Mouse (Mus musculus): ENCODE data around the gene Actg1.
A peak's percentile ranks its signal among the peaks of the same experiment; 100 is the strongest.

The Actg1 gene

DNA sequence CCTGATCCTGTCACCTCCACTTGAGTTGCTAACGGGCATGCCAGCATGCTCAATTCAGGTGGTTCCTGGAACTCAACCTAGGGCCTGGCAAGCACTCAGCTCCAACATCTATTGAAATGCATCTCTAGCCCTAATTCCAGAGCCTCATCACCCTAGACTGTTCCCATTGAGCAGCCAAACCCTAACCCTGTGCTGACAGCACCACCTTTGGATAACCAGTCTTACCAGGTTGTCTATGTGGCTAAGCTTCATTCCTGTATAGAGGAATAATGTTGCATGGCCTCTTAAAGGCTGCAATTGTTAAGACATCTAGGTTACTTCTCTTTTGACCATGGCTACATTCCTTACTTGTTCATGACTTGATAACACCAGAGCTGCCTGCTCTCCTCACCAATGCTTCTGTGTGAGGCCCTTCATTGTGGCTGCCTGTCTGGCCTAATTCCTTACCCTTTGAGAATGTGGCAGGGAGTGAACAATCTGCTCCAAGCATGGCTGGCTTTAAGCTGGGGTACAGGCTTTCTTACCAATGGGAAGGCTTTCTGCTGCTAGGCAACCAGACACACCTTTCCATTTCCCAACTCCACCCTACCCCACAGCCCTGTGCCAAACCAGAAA lies 3.2 kb downstream of the Actg1 start:
- DNase-seq (ENCODE audit: low read depth, low spot score), result no peak

DNA sequence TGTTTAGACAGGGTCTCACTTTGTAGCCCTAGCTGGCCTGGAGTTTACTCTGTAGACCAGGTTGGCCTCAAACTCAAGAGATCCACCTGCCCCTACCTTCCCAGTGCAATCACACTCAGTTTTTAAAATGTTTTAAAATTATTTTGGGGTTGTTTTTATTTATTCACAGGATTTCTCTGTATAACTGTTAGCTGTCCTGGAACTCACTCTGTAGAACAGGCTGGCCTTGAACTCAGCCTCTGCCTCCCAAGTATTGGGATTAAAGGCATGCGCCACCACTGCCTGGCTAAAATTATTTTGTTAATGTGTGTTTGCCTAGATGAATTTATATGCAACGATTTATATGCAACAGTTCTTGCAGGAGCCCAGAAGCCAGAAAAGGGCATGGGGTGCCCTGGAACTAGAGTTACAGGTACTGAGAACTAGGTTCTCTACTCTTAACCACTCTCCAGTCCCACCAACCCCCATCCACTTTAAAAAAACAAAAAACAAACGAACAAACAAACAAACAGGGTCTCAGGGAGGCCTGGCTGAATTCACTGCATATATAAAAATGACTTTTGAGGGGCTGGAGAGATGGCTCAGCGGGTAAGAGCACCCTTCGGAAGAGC lies 3.9 kb downstream of the Actg1 start:
- no peak for DNase-seq (ENCODE audit: low read depth, low spot score)

DNA sequence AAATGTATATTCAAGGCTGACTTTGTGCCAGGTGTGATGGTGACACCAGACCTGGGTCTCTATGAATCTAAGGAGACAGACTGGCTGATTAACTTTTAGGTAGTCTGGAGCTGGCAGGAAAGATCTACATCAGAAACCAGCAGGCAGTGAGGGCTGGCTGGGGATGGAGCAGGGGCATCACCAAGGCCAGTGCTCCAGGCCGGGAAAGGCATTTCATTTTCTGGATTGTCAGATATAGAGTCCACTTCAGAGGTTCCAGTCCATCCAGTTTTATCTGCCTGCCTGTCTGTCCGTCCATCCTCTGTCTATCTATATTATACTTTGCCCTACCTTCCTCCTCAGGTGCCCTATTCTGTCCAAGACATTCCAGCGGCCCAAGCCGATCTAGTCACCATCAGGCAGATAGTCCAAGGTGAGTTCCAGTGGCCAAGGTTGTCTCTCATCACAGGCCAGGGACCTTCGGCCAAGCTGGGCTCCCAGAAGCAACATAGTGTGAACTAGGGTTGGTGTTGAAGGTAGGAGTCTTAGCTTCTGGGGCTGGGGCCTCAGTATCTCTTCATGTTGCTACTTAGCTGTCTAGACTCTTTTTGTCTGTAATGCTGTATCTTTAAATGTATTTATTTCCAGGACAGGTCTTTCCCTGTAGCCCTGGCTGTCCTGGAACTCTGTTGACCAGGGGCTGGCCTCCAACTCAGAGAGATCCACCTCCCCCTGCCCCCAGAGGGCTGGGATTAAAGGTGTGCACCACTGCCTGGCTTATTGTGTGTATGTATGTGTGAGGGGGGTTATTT lies 4.6 kb downstream of the Actg1 start:
- no peak for DNase-seq (ENCODE audit: low read depth, low spot score)

DNA sequence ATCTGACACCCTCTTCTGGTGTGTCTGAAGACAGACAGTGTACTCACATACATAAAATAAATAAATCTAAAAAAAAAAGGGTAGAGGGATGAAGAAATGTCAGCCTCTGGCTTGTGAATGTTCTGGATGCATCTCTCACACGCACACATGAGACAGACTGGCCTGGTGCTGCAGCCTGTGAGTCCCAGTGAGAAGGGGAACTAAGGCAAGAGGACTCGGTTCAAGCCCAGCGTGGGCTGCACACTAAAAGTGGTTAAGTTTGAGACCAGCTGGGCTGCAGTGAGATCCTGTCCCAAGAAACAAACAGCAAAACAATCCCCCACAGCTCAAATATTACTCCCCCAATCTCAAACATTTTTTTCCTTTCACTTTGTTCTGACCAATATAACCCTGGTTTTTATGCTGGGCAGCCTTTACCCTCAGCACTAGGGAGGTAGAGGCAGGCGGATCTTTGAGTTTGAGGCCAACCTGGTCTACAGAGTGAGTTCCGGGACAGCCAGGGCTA lies 5.6 kb downstream of the Actg1 start:
- no peak for DNase-seq (ENCODE audit: low read depth, low spot score)

DNA sequence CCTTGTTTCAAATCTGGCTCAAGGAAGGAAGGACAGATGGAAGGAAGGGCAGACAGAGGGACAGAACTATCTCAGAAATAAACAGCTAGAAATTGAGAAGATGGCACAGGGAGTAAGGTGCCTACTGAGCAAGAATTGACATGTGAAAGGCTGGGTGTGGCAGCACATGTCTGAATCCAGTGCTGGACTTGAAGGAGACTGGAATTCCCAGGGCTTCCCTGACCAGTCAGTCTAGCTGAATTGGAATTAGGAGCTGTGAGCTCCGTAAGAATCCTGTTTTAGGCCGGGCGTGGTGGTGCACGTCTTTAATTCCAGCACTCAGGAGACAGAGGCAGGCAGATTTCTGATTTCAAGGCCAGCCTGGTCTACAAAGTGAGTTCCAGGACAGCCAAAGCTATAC lies 6.7 kb downstream of the Actg1 start:
- DNase-seq (ENCODE audit: low read depth, low spot score), result no peak

DNA sequence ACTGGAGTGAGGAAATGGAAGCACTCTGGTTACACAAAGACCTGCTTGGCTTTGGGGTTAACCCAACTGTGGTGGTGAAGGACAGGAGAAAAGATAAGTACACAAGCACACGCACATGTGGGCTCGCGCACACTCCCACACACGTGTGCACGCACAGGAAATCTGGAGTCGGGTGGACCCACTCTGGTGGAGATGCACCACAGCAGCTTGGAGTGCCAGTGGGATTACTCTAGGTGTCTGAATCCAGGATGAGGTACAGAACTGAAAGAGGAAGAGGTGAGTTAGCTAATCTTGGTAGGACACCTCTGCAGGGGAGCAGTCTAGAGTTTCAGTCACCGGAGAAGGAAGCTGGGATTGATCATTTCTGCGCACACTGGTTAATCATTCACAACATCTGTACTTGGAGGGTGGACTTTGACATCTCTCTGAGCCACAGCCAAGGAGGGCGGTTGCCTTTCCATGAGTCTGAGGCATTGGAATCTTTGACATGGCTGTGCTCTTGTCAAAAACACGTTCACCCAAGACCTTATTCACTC lies 8.3 kb downstream of the Actg1 start:
- peak; percentile 11 for DNase-seq (ENCODE audit: low read depth, low spot score)

DNA sequence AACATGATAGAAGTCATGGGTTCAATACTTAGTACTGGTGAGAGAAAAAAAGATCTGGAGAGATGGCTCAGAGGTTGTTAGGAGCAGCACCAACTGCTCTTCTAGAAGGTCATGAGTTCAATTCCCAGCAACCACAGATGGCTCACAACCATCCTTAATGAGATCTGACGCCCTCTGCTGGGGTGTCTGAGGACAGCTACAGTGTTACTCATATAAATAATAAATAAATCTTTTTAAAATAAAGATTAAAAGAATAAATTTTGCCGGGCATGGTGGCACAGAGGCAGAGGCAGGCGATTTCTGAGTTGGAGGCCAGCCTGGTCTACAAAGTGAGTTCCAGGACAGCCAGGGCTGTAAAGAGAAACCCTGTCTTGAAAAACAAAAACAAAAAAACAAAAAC lies 9.6 kb downstream of the Actg1 start:
- DNase-seq (ENCODE audit: low read depth, low spot score), result peak; percentile 0

DNA sequence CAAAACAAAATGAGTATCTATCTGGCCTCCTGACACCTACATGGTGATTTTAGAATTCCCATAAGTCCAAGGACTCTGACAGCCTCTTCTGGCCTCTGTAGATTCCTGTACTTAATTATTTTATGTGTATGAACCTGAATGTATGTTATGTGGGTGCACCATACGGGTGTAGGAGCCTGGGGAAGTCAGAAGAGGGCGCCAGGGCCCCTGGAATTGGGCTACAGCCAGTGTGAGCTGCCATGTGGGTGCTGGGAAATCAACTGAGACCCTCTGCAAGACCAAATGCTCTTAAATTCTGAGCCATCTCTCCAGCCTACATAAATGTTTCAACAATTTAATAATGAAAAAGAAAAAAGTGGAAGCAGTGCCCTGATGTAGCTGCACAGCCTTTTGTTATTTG lies 10.9 kb downstream of the Actg1 start:
- DNase-seq (ENCODE audit: low read depth, low spot score), result peak; percentile 15

DNA sequence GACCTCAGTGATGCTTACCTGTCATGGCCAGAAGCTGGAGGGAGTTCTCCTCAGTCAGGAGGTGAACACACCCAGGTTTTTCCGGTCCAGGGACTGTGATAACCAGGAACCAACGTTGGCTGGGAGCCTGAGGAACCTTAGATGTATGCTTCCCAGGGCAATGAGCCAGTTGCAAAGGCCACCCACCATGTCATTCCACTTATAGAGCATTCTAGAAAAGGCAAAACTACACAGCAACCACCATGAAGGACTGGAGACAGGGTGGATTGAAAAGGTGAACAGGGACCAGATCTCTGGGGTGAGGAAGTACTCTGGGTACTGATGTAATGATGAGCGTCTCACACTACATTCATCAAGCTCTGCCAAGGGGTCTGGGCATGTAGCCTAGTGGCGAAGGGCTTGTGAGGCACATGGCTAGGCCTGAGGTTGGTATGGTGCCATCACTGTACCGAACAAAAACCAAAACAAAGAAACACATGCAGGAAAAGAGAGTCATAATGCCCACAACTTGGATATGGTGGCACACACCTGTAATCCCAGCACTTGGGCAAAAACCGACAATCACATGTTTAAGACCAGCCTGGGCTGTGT lies 12.8 kb downstream of the Actg1 start:
- DNase-seq (ENCODE audit: low read depth, low spot score), result peak; percentile 0

DNA sequence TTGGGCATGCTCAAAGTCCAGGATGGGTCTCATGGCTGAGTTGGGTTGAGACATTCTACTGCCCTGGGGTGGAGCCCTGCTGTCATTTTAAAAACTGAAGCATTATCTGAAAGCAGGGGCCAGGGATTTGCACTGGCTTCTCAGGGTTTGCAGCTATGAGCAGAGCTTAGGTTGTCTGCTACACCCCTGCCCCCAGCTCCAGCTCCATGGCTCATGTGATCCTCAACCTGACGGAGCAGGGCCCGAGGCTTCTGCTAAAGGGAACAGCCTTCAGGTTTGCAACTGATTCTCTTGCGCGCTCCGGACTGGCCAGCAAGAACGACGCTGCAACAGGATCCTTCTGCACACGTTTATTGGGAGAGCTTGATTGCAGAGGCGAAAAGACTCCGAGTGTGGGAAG lies 28.2 kb downstream of the Actg1 start:
- DNase-seq (ENCODE audit: low read depth, low spot score), result no peak

DNA sequence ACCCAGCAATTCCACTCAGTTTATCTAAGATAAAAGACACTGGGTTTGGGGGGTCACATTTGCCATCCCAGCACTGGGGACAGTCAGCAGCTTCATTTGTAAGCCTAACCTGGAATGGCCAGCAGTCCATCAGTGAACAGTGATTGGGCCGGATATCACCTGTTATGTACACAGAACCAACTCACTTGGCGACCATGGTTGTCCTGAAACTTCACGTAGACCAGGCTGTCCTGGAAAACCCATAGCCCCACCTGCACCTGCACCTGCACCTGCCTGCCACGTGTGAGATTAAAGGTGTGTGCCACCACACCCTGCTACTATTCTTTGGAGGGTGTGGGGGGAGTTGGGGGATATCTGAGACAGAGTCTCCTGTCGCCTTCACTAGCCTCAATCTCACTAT lies 29.0 kb downstream of the Actg1 start:
- no peak for DNase-seq (ENCODE audit: low read depth, low spot score)

DNA sequence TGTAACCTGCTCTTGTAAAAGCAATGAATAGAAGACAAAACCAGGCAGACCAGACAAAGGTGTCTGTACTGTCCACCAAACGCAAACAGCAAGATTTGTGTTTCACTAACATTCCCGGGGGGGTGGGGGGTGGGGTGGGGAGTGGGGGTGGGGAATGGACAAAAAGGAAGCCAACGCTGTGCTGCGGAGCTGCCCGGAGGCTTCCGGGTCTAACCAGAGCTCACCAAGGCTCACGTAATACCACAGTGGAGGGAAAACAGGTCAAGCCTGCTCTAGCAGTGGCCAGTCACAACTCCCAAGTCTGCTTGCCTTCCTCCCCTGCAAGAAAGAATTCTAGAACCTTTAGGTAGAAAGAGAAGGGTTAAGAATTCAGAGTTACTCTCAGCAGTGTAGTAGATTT lies 30.9 kb downstream of the Actg1 start:
- no peak for DNase-seq (ENCODE audit: low read depth, low spot score)

DNA sequence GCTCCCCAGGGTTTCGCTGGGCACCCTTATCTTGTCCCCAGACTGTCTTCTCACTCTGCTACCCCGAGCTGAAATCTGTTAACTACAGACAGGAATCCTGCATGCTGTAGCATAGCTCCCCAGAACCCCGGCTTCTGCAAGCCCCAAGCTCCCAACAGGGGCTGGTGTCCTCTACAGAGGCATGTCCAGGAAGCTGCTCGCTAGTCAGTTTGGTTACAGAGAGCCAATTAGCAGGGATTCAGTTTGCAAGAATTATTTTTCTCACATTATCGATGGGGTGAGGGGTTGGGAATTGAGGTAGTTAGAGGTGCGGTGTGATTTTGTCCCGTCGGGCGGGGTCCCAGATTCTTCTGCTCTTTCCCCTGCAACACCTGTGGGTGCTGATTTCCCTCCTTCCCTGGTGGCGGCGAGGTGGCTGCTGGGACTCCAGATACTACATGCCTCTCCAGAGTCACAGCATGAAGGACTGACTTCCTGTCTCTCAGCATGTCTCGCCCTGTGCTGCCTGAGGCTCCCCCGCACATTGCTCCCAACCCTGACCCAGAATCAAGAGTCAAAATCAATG lies 31.6 kb downstream of the Actg1 start:
- peak; percentile 33 for DNase-seq (ENCODE audit: low read depth, low spot score)

DNA sequence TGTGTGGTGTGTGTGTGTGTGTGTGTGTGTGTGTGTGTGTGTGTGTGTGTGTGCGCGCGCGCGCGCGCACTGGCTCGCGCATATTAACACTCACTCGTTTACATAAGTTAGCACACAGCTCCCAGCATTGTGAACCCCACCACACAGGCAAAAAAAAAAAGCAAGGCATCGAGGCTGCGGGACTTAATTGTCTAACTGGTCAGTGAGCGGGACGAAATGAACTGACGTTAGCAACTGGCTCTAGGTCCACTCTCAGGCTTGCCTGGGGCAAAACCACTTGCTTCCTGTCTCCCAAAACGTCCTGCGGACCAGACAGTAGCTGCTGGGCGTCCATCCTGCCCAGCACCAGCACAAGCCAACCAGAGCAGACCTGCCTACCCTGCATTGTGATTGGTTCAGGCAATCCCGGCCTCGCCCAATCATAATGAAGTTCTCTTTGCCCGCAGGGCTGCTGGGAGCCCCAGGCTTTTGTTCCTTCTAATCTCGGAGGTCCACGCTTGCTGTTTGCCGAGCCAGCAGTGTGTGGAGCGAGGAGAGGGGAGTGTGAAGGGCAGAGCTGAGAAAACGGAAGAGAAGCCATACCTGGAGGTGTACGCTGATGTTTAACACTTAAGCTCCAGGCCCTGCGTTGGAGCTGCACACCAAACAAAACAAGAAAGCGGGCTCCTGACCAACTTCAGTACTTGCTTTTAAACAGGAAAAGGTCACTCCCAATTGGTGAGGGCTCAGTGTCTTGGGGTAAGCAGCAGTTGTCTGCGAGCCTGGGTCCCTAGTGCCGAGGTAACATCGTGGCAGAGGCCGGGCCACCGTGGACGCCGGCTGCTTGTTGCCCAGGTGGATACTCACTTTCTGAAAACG lies 32.3 kb downstream of the Actg1 start:
- DNase-seq (ENCODE audit: low read depth, low spot score), result peak; percentile 89

DNA sequence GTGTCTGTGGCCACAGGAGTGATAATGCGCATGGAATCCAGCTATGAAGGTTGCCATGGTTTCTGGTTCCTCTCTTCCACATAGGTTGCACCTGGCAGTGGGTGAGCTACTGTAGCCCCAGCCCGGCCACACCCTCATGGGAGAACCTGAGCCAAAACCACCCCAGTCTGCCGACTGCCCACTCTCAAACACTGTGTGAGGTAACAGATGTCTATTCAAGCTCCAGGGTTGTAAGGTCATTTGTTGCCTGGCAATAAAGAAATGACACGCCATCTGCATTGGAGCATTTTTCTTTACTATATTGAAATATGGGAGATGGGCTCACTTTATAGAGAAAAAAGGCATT lies 33.0 kb downstream of the Actg1 start:
- peak; percentile 30 for DNase-seq (ENCODE audit: low read depth, low spot score)

DNA sequence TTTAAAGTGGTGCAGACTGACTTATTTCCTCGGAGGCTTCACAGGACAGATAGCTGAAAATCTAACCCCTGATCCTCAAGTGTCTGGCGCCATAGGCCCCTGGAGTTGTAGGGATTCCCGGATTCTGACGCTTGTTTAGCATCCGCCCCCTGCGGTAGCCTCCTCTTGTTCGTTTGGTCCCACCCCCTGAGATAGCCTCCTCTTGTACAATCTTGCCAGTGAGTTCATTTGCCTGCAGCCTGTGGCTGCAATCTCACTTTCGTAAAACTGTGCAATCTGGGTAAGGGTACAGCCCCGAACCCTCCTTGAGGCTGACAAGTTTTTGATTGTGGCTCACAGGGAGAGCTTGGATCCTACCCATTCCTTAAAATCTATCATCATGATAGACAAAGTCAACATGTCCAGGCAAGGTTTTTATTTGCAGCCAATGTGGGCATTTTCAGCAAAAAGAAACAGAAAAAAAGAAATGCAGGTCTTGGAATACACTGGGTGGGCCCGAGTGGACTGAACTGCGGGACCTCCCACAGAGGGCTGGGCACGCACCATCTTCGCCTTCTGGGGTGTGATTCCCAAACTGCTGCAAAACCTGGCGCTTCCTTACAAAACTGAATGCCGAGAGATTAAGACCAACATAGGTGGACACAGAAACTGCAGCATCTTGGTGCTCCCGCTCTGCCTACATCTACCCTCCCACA lies 33.5 kb downstream of the Actg1 start:
- DNase-seq (ENCODE audit: low read depth, low spot score), result no peak

DNA sequence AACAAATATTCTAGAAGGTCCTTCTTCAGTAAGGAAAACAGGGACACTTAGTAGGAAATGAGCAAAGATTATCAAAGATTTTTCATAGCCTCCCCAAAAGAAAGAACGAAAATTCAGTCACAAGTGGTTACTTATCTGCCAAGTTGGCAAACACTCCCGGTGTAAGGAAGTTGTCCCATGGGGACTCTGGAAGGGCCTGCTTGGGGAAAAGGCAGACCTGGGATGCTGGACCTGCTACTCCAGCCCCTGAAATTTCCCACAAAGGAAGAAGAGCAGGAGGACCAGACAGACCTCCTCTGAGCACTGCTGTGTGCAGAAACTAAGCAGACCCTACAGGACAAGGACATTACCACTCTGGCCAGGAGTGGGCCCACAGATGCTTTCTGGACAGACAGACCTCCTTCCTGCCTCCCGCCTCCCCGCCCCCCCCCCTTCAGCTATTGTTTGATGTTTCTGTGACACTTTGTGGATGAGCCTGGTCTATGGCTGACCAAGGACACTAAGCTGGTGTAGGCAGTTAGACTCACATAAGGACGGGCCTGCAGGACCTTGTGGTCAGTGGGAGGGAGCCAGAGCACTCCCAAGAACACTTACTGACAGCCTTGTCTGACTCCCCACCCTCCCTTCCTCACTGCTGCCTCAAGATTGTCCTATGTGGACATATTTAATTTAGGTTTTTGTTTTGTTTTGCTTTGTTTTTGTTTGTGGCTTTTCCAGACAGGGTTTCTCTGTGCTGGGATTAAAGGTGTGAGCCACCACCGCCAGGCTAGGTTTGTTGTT lies 34.2 kb downstream of the Actg1 start:
- no peak for DNase-seq (ENCODE audit: low read depth, low spot score)

DNA sequence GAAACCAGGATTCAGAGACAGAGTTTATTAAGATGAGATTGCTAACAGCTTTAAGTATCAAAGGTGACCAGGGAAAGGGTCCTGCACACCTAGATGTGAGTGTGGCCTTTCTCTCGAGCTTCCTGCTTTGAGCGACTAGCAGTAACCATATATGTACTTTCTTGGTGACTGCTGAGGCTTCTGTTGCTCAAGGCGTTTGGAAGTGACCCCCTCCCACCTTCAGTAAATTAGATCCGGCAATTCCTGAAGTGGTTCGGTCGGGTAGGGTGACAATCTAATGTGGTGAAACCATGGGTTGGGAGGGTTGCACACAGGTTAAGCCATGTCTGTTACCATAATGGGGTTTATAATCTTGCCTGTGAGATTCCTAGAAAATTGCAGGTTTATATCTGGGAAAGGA lies 36.3 kb downstream of the Actg1 start:
- DNase-seq (ENCODE audit: low read depth, low spot score), result no peak

DNA sequence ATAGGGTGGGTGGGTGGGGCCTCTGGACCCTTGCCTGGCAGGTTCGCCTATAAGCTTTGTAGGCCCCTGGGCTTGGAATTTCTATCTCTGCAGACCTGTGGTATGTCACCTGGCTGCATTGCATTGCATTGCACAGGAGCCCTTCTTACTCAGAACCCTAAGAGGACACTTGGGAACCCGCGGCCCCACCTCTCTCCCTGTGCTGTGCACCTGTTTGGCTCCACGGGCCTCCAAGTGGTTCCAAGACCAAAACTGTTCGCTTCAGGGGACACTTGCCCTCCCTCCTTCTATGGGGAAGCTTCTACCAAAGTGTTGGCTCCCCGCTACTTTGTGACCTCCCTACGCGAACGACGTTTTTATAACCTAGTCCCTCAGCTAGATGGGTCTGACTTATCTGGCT lies 36.8 kb downstream of the Actg1 start:
- no peak for DNase-seq (ENCODE audit: low read depth, low spot score)
